Mouse (Mus musculus): ENCODE results near the gene Iqcc. TPM values are rescaled to one million over a fixed set of nuclear protein-coding genes. Genes with fewer than 3 reads are reported as not detected.

Iqcc gene
- polyA plus RNA-seq, 1 experiment from 2014 or later: 15.8 TPM

- H3K4me2 ChIP-seq (replicated peaks; ENCODE audit: low read depth): peak overlapping the region; percentile 81
- peak; percentile 85 for ATAC-seq (ENCODE audit: low FRiP score, low TSS enrichment)
- peak overlapping the region; percentile 66 for H3K9ac ChIP-seq (ENCODE audit: low read length)
- no peak for TF ChIP-seq EP300 (optimal IDR thresholded peaks at IDR 0.05)
- TF ChIP-seq CTCF (IDR thresholded peaks at IDR 0.05; ENCODE audit: low read depth): no peak
- WGBS: under 1% methylated on average over 18 of the region's 18 CpGs
- peak overlapping the region; percentile 62 for H3K4me3 ChIP-seq (ENCODE audit: low read depth, low read length)
- H3K4me1 ChIP-seq (replicated peaks; ENCODE audit: control insufficient read depth, insufficient read depth): peaks cover 7% of the 10 kb centered on the region; the same call in 1 of the 2 replicates
- peaks cover 22% of the 10 kb centered on the region for H3K36me3 ChIP-seq (ENCODE audit: control insufficient read depth, insufficient read depth, low read length)
- peak; percentile 87 for DNase-seq (ENCODE audit: low spot score)
- no peaks in the 10 kb centered on the region for H3K9me3 ChIP-seq (ENCODE audit: control insufficient read depth, low read length)
- no peaks in the 10 kb centered on the region for H3K27me3 ChIP-seq (ENCODE audit: control insufficient read depth, insufficient read depth, low read length)
- H3K27ac ChIP-seq (replicated peaks): peak overlapping the region; percentile 92
Measured at GRCm38 (mm10) chr4:129624281-129625028, 5.6 kb upstream of the Iqcc start.

- H3K4me2 ChIP-seq (replicated peaks; ENCODE audit: low read depth): peak within 1 kb of the TSS; percentile 81
- peak; percentile 45 for DNase-seq (ENCODE audit: low spot score)
- TF ChIP-seq CTCF (IDR thresholded peaks at IDR 0.05; ENCODE audit: low read depth) (no peak), EP300 (optimal IDR thresholded peaks at IDR 0.05) (no peak)
- peak within 1 kb of the TSS; percentile 62 for H3K4me3 ChIP-seq (ENCODE audit: low read depth, low read length)
- no peaks in the 10 kb centered on the region for H3K27me3 ChIP-seq (ENCODE audit: control insufficient read depth, insufficient read depth, low read length)
- H3K4me1 ChIP-seq (replicated peaks; ENCODE audit: control insufficient read depth, insufficient read depth): peaks cover 7% of the 10 kb centered on the region; the same call in 1 of the 2 replicates
- H3K9ac ChIP-seq (ENCODE audit: low read length): peak within 1 kb of the TSS; percentile 66
- H3K9me3 ChIP-seq (ENCODE audit: control insufficient read depth, low read length): no peaks in the 10 kb centered on the region
- H3K27ac ChIP-seq (replicated peaks): peak within 1 kb of the TSS; percentile 92
- ATAC-seq (ENCODE audit: low FRiP score, low TSS enrichment): no peak
- H3K36me3 ChIP-seq (ENCODE audit: control insufficient read depth, insufficient read depth, low read length): peaks cover 14% of the 10 kb centered on the region
- under 1% methylated on average over 10 of the region's 10 CpGs for WGBS
Measured at GRCm38 (mm10) chr4:129623681-129624091, 4.8 kb upstream of the Iqcc start, which contains the start of gene Ccdc28b. TSS of gene Ccdc28b (minus strand) at chr4:129623947.

DNA sequence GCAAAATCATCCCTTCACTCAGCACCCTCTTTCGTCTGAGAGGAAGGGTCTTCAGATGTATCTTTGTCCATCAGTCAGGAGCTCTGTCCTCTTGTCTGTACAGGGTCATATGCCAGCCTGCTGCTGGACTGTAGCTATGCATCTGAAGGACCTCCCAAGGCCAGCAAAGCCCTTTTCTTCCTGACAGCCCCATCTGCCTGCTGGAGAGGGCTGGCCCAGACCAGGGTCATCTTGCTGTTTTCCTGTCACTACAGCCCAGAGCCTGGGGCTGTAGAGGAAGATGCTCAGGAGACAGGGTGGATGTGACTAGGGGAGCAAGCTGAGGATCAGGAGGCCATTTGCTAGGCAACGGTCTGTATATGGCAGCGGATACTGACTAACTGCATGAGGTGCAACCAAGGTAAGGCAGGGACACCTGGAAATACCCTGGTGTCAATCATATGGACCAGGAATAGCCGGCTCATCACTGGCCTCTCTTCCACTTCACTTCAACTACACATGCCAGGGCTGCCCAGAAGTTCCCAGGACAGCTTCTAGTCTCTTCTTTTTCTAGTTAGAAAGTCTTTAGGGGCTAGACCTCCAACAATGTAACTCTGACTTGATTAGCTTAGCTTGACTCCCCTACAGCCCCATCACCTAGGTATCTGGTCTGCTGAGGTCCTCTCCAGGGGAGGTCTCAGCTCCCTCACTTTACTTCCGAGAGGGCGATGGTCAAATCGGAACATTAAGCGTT, 4.1 kb upstream of the Iqcc start:
- peaks cover 10% of the 10 kb centered on the region; the same call in 1 of the 2 replicates for H3K4me1 ChIP-seq (replicated peaks; ENCODE audit: control insufficient read depth, insufficient read depth)
- H3K27me3 ChIP-seq (ENCODE audit: control insufficient read depth, insufficient read depth, low read length): no peaks in the 10 kb centered on the region
- ATAC-seq (ENCODE audit: low FRiP score, low TSS enrichment): no peak

DNA sequence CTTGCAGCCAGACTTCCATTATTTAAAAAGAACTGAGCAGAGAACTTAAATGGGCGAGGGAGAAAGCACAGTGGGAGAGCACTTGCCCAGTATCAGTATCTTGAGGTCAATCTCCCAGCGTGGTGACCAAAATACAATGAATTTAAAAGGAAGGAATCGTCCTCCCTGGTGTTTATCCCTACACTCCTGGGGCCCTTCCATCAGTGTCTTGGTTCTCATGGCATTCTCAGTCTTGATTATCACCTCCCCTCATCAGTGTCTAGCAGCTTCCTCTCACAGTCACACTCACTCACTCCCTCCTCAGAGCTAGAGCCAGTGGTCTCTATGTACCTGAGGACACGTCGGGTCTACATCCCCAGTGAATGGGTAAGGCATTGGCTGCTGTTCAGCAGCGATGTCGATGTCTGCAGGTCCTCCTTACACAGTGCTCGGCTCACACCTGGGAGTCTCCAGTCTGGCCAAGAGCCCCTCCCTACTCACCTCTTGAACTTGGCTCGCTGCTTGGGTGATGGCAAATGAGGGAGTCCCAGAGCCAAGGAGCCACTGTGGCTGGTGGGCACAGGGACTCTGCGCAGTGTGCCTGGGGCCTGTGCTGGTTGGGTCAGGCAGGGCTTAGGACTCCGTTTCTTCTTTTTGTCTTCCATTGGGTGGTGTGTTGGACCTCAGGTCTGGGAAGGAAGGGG, 3.4 kb upstream of the Iqcc start:
- Histone ChIP-seq H3K36me3 (ENCODE audit: control insufficient read depth, insufficient read depth, low read length) (peaks cover 4% of the 10 kb centered on the region; the same call in 1 of the 2 replicates), H3K9me3 (ENCODE audit: control insufficient read depth, low read length) (no peaks in the 10 kb centered on the region), H3K27me3 (ENCODE audit: control insufficient read depth, insufficient read depth, low read length) (no peaks in the 10 kb centered on the region), H3K4me3 (ENCODE audit: low read depth, low read length) (no peak overlapping the region), H3K27ac (replicated peaks) (0 out of 2 replicates have a peak overlapping the region, but pooled peaks have one; percentile 2), H3K4me2 (replicated peaks; ENCODE audit: low read depth) (peak overlapping the region; percentile 81), H3K9ac (ENCODE audit: low read length) (0 out of 2 replicates have a peak overlapping the region, but pooled peaks have one; percentile 1), H3K4me1 (replicated peaks; ENCODE audit: control insufficient read depth, insufficient read depth) (peaks cover 10% of the 10 kb centered on the region; the same call in 1 of the 2 replicates)
- no peak for DNase-seq (ENCODE audit: low spot score)
- ATAC-seq (ENCODE audit: low FRiP score, low TSS enrichment): no peak
- 76% methylated on average over 11 of the region's 11 CpGs for WGBS
- no peak for TF ChIP-seq CTCF (IDR thresholded peaks at IDR 0.05; ENCODE audit: low read depth)

More for the DNA sequence above, 4.1 kb upstream of the Iqcc start:
- Histone ChIP-seq H3K9ac (ENCODE audit: low read length) (peak overlapping the region; percentile 66), H3K27ac (replicated peaks) (peak overlapping the region; percentile 92), H3K9me3 (ENCODE audit: control insufficient read depth, low read length) (no peaks in the 10 kb centered on the region), H3K36me3 (ENCODE audit: control insufficient read depth, insufficient read depth, low read length) (peaks cover 7% of the 10 kb centered on the region), H3K4me2 (replicated peaks; ENCODE audit: low read depth) (peak overlapping the region; percentile 81), H3K4me3 (ENCODE audit: low read depth, low read length) (peak overlapping the region; percentile 62)
- no peak for TF ChIP-seq EP300 (optimal IDR thresholded peaks at IDR 0.05)
- no peak for TF ChIP-seq CTCF (IDR thresholded peaks at IDR 0.05; ENCODE audit: low read depth)
- DNase-seq (ENCODE audit: low spot score): no peak
- 25% methylated on average over 8 of the region's 8 CpGs for WGBS

GRCm38 (mm10) chr4:129621283-129621841, 2.5 kb upstream of the Iqcc start:
- TF ChIP-seq CTCF (IDR thresholded peaks at IDR 0.05; ENCODE audit: low read depth): no peak
- TF ChIP-seq EP300 (optimal IDR thresholded peaks at IDR 0.05): no peak
- DNase-seq (ENCODE audit: low spot score) (no peak), ATAC-seq (ENCODE audit: low FRiP score, low TSS enrichment) (no peak)
- no peak overlapping the region for H3K4me3 ChIP-seq (ENCODE audit: low read depth, low read length)
- H3K4me1 ChIP-seq (replicated peaks; ENCODE audit: control insufficient read depth, insufficient read depth): peaks cover 10% of the 10 kb centered on the region; the same call in 1 of the 2 replicates
- H3K4me2 ChIP-seq (replicated peaks; ENCODE audit: low read depth): peak overlapping the region; percentile 6; the same call in 1 of the 2 replicates
- H3K9ac ChIP-seq (ENCODE audit: low read length): peak overlapping the region; percentile 8; the same call in 1 of the 2 replicates
- peak overlapping the region; percentile 45 for H3K27ac ChIP-seq (replicated peaks)
- no peaks in the 10 kb centered on the region for H3K36me3 ChIP-seq (ENCODE audit: control insufficient read depth, insufficient read depth, low read length)
- no peaks in the 10 kb centered on the region for H3K27me3 ChIP-seq (ENCODE audit: control insufficient read depth, insufficient read depth, low read length)
- H3K9me3 ChIP-seq (ENCODE audit: control insufficient read depth, low read length): no peaks in the 10 kb centered on the region
- 68% methylated on average over 8 of the region's 8 CpGs for WGBS
